Mouse (Mus musculus) megakaryocyte-erythroid progenitor cell, adult 5-6 weeks (primary cell): Measurements from ENCODE around the gene Scap. TPM values are rescaled to one million over a fixed set of nuclear protein-coding genes. Genes with fewer than 3 reads are reported as not detected.
"Not testable (repeated sequence)": the region's sequence is repeated elsewhere in the genome, so short reads cannot be mapped to it uniquely, and the experiment has no call there.

Experiments used
- ATAC-seq: replicated peaks from 2 replicates; pipeline ENCODE4 v1.8.0; 2016; ENCODE audit warnings: mild to moderate bottlenecking, inconsistent platforms; ENCODE audit not compliant: severe bottlenecking, poor library complexity, low FRiP score, low TSS enrichment
- total RNA-seq, 2 experiments: library from RNA; stranded (forward) in 1 of 2; stranded (reverse) in 1 of 2; fragments of 200-1000, 215-1000 nt in 1 of 2; fragments of >200 nt in 1 of 2; fragmentation: Nextera tagmentation in 1 of 2; gene quantifications; 2 replicates each; pipeline ENCODE4 v1.2.3; 2014 to 2017

Scap gene
- total RNA-seq, 2 experiments from 2014 or later, result 48.5 to 60.7 TPM

DNA sequence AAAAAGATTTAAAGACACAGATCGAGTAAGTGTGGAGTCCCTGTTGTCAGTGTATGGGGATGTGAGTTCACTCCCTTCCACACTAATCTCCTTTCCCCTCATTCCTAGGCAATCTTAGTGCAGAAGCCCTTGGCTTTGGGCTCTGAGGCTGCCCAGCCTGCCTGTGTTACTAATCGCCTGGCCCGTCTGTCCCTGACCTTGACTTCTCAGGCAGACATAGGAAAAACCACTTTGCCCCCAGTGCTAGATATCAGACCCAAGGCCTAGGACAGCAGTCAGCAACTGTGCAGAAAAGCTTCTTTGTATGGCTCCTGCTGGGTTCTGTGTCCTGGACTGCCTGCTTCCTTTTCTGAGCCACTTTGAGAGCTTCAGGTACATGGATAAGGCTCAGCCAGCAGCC is 42.6 kb downstream of the Scap start:
- no peak for ATAC-seq

DNA sequence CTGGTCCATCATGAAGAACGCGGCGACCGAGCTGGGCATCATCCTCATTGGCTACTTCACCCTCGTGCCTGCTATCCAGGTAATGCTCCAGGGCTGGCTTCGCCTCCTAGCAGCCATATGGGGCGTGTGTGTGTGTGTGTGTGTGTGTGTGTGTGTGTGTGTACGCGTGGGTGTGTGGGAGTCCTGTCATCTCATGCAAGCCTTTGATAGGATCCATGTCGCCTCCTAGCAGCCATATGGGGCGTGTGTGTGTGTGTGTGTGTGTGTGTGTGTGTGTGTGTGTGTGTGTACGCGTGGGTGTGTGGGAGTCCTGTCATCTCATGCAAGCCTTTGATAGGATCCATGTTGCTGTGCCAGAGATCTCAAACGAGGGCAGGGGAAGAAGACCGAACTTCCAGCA is 44.6 kb downstream of the Scap start:
- not testable (repeated sequence) for ATAC-seq

DNA sequence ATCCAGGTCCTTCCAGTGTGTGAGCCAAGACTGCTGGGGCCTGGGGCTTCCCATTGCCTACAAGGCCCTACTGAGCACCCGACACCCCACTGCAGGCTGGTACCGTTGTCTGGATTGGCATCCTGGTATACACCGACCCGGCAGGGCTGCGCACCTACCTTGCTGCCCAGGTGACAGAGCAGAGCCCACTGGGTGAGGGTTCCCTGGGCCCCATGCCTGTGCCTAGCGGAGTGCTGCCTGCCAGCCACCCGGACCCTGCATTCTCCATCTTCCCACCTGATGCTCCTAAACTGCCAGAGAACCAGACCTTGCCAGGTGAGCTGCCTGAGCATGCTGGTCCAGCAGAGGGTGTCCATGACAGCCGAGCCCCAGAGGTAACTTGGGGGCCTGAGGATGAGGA is 46.3 kb downstream of the Scap start:
- ATAC-seq, result no peak

DNA sequence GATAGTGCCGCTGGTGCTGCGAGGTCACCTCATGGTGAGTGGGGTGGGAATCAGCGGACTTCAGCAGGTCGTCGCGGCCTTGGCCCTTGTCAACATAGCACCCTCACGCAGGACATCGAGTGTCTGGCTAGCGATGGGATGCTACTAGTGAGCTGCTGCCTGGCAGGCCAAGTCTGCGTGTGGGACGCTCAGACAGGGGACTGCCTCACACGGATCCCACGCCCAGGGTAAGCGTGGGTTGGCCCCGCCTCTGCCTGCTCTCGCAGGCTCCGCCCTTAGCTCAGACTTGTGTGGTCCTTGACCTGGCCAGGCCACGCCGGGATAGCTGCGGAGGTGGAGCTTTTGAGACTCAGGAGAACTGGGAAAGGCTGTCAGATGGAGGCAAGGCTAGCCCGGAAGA is 47.6 kb downstream of the Scap start:
- ATAC-seq, result no peak

DNA sequence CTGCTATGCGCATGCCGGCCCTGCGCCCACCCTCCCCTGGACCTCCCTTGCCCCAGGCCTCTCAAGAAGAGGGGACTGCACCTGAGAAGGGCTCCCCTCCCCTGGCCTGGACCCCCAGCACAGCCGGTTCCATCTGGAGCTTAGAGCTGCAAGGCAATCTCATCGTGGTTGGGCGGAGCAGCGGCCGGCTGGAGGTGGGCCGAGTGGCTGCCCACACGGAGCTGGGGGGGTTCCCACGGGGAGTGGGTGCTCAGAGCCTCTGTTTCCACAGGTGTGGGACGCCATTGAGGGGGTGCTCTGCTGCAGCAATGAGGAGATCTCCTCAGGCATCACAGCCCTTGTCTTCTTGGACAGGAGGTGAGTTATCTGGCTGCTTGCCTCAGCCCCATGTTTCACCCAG is 48.2 kb downstream of the Scap start:
- no peak for ATAC-seq

DNA sequence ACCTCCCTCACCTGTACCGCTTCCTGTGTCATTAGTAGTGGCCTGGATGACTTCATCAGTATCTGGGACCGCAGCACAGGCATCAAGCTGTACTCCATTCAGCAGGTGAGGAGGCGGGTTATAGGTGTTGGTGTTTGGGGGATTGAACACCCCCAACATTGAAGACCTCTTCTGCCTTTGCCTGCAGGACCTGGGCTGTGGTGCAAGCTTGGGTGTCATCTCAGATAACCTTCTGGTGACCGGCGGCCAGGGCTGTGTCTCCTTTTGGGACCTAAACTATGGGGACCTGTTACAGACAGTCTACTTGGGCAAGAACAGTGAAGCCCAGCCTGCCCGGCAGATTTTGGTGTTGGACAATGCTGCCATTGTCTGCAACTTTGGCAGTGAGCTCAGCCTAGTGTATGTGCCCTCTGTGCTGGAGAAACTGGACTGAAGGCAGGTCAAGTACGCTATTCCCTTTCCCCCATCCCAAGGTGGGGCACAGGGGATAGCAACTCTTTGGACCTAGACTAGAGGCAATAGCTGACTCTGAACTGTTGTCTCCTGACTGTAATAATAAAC is 51.4 kb downstream of the Scap start:
- ATAC-seq, result no peak

- no peak for ATAC-seq
These were observed 54.9 kb downstream of the Scap start for GRCm38 (mm10) chr9:110388011-110388410.

GRCm38 (mm10) chr9:110390843-110391242 is 57.8 kb downstream of the Scap start:
- no peak for ATAC-seq

DNA sequence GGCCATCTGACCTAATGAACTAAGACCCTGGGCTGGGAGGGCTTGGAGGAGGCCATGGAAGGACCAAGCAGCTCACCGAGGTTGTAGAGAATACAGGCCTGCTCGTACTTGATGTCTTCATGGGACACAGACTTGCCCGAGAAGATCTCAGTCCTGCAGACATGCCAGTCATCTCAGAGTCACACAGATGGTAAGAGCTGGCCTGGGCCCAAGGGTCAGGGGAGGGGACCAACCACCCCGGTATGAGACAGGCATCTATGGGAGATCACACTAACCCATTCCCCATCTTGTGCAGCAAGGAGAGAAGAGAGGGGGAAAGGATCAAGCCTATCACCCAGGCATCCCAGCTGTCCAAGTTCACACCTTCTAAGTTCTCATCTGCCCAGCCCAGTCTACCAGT is 60.2 kb downstream of the Scap start:
- no peak for ATAC-seq

DNA sequence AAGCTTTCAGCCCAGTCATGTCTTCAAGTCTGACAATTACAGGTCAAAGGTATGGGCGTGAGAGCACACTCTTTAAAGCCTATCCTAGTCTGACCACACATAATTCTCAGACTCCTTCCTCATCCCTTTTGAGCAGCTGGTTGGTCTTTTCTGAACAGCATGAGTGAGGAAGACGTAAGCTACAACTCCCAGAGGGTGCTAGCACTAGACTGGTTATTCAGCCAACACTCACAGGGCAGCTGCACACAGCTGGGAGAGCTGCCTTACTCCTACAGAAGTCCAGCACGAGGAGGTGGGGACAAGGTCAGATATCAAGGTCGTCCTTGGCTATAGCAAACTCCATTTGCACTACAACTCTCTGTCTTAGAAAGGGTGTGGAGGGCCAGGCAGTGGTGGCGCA is 67.6 kb downstream of the Scap start:
- ATAC-seq, result no peak

GRCm38 (mm10) chr9:110402731-110403130 is 69.6 kb downstream of the Scap start:
- ATAC-seq, result no peak

GRCm38 (mm10) chr9:110403240-110403639 is 70.2 kb downstream of the Scap start:
- not testable (repeated sequence) for ATAC-seq

DNA sequence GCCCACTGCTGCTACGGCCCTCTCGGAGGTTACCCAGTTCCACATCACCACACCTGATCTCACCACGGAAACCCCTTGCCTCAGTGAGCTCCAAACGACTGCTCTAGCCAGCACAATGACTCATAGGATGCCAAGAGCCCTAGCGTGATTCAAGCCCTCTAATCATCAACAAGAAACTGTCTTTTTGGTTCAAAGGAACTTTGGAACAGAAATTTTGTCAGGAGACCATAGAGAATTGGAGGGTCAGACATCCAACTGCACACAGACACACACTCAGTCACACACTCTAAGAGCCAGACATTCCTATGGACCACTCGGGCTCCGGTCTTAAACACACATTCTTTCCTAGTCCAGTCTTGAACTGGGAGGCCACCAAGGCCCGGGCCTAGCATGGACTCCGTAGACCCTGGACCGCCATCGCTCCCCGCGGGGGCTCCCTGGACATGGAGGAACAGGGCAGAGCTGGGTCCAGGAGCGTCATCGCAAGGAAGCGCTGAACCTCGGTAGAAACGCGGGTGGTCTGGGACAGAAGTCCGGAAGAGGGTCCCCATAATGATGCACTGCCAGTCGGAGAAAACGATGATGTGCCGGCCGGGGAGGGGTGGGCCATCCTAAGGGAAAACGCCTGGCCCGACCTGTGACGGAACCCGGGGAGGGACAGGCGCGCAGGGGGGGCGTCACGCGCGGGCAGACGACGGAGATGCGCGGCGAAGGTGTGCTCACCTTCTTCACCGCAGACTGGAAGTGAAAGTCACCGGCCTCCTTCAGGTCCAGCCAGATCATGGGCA is 74.4 kb downstream of the Scap start:
- ATAC-seq, result peak; percentile 14; the same call in 1 of the 2 replicates

DNA sequence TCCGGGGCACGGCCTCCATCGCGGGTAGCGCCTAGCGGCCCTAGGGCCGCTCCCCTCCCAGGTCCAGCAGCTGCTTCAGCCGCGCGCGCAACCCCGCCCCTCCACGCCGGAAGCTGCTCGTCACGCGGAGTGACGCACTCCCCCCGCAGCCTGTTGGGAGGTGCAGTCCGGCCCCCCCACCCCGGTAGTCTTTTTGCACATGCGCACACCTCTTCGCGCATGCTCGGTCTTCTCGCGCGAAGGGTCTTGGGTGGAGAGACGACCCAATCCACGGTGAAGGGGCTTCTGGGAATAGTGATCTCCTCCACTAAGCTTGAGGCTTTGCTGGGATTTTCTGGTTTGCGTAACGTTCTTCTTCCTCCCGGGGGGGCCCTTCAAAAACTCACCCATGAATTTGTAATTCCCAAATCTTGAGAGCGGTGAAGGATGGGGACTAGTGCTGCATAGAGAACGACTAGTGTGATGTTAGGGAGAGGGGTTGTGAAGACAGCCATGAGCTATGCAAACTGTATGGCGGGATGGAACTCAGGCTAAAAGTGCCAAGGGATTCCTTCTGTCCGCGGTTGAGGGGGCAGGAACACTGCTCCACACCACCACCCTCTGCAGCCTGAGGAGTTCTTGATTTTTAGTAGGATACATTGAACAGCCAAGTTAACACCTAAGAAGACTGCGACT is 75.1 kb downstream of the Scap start, which contains the start of gene Ptpn23:
Gene Ptpn23 (minus strand): TSS at position 115 of the 675 bp plus-strand sequence.
- peak; percentile 94 for ATAC-seq

GRCm38 (mm10) chr9:110410908-110411887 is 78.1 kb downstream of the Scap start:
- ATAC-seq, result peak; percentile 74

DNA sequence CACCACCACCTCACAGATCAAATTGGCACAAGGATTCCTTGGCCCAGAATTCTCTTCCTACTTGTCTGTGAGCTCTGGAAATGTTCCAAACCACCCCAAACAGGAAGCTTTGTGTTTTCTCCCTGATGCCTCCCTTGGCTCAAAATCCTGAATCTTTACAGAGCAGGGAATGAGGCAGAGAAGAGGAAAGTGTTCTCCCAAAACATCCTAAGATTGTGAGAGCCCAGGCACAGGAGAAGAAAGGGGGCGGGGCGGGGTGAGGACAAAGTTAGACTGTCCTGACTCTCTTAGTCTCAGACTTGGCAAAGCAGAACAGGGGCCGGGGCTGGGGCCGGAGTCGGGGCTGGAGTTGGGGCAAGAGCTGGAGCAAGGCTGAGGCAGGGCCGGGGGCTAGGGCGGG is 79.8 kb downstream of the Scap start:
- no peak for ATAC-seq

DNA sequence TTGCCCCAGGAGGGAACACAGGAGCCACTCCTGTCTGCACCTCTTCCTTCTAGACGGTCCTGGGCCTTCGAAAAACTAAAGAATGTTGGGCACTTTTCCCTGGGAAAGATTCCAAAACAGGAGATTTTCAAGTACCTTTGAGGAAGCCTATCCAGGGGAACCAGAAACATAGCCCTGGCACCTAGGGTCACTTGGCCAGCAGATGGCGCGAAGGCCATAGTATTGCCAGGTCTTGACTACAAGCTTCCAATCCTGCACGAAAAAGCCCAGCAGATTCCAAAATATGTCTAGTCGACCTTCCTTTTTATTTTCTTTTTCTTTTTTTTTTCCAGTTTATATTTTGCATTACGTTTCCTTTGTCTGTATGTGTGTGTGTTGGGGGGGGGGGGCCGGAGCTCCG is 80.7 kb downstream of the Scap start:
- ATAC-seq, result no peak

GRCm38 (mm10) chr9:110419511-110420112 is 86.5 kb downstream of the Scap start, which contains the start of gene Ngp:
TSS of gene Ngp (plus strand) at chr9:110419747.
- no peak for ATAC-seq

- ATAC-seq, result no peak
These were observed 98.2 kb downstream of the Scap start for GRCm38 (mm10) chr9:110431241-110431640.
